Mouse (Mus musculus): Measurements from ENCODE around the gene Mttp. TPM values are rescaled to one million over a fixed set of nuclear protein-coding genes. Genes with fewer than 3 reads are reported as not detected.

The Mttp gene
- 2.4 TPM for total RNA-seq (2023)

GRCm38 (mm10) chr3:138144642-138145171, at the start of gene Mttp:
TSS of gene Mttp (minus strand) at chr3:138144968.

GRCm38 (mm10) chr3:138193683-138194302, 49.0 kb upstream of the Mttp start, which contains the start of gene 4930579F01Rik:
TSS of gene 4930579F01Rik (minus strand) at chr3:138193825.

GRCm38 (mm10) chr3:138143315-138144059, 1.3 kb downstream of the Mttp start, which contains the start of gene Trmt10a:
TSS of gene Trmt10a (plus strand) at chr3:138143448.

GRCm38 (mm10) chr3:138067288-138067687, 77.5 kb downstream of the Mttp start, which contains the start of gene Gm5105:
TSS of gene Gm5105 (minus strand) at chr3:138067388.

GRCm38 (mm10) chr3:138064732-138065645, 79.8 kb downstream of the Mttp start, which contains the start of gene 1110002E22Rik:
TSS of gene 1110002E22Rik (plus strand) at chr3:138065052.

Other genes with a start within 250 kb of the Mttp start
- gene Lamtor3, start 226.5 kb downstream of the Mttp start, total RNA-seq (2023) = 53.8 TPM
- gene Dapp1, start 163.4 kb downstream of the Mttp start, total RNA-seq (2023) = 47.2 TPM
- gene 1110002E22Rik, start 79.9 kb downstream of the Mttp start, total RNA-seq (2023) = not detected
- gene Gm5105, start 77.6 kb downstream of the Mttp start, total RNA-seq (2023) = not detected
- 5.4 TPM for gene Trmt10a, start 1.5 kb downstream of the Mttp start, total RNA-seq (2023)
- gene 4930579F01Rik, start 48.9 kb upstream of the Mttp start, total RNA-seq (2023) = not detected
- not detected for gene Adh7, start 72.8 kb upstream of the Mttp start, total RNA-seq (2023)
- 8.4 TPM for gene Adh1, start 116.0 kb upstream of the Mttp start, total RNA-seq (2023)
- not detected for gene Adh6a, start 168.3 kb upstream of the Mttp start, total RNA-seq (2023)
- gene Adh6b, start 196.8 kb upstream of the Mttp start, total RNA-seq (2023) = not detected